In genomic region chr6:139588409-139588808, GRCm38 (mm10) we compare ENCODE assay signal across 11 mouse cellular contexts. TPM values are rescaled to one million over a fixed set of nuclear protein-coding genes. Genes with fewer than 3 reads are reported as not detected.
DNase-seq lines count a peak whose midpoint lies in the region; ATAC-seq lines count a peak whose summit lies in the region.
"Had no signal": no experiment of that assay in that cellular context is flagged by ENCODE, and none has a peak within 500 bp of the region (broad histone marks: within the 10 kb centered on the region; RNA-seq: fewer than 3 reads in every experiment).

No protein-coding gene starts in this region.

- DNase-seq in hindbrain, embryonic 10.5 days (ENCODE audit: low spot score) = peak; percentile 16
- no peak for DNase-seq in hindbrain, embryonic 14.5 days (ENCODE audit: low spot score)
- DNase-seq in kidney, postnatal 14 days = peak; percentile 81
- no peak for DNase-seq in gastrocnemius, adult 8-10 months (ENCODE audit: low spot score in 2 of 2)
- DNase-seq in gastrocnemius, postnatal 25 days = no peak
- DNase-seq in frontal cortex, postnatal 10 days (ENCODE audit: low spot score in 2 of 2) = no peak
- DNase-seq: left cerebral cortex, postnatal 4 days; thymus, adult 2 months had no signal

- no peak overlapping the region for H3K9ac ChIP-seq in hindbrain, embryonic 14.5 days
- H3K9ac ChIP-seq in embryonic facial prominence, embryonic 12.5 days = no peak overlapping the region
- no peak overlapping the region for H3K9ac ChIP-seq in midbrain, embryonic 12.5 days (replicated peaks)

- 49% methylated on average over 15 of the region's 15 CpGs for WGBS in hindbrain, embryonic 10.5 days
- WGBS in hindbrain, embryonic 14.5 days = 40% methylated on average over 15 of the region's 15 CpGs
- WGBS in embryonic facial prominence, embryonic 12.5 days = 19% methylated on average over 15 of the region's 15 CpGs
- 45% methylated on average over 15 of the region's 15 CpGs for WGBS in midbrain, embryonic 12.5 days

- H3K27me3 ChIP-seq in hindbrain, embryonic 10.5 days (ENCODE audit: insufficient read depth, poor library complexity, severe bottlenecking) = no peaks in the 10 kb centered on the region
- no peaks in the 10 kb centered on the region; the same call in 1 of the 2 replicates for H3K27me3 ChIP-seq in hindbrain, embryonic 14.5 days (ENCODE audit: control insufficient read depth, insufficient read depth, low read length)
- no peaks in the 10 kb centered on the region for H3K27me3 ChIP-seq in embryonic facial prominence, embryonic 12.5 days
- no peaks in the 10 kb centered on the region for H3K27me3 ChIP-seq in midbrain, embryonic 12.5 days

- H3K4me3 ChIP-seq in hindbrain, embryonic 10.5 days = no peak overlapping the region
- no peak overlapping the region for H3K4me3 ChIP-seq in hindbrain, embryonic 14.5 days (replicated peaks; ENCODE audit: low read length)
- no peak overlapping the region for H3K4me3 ChIP-seq in embryonic facial prominence, embryonic 12.5 days
- H3K4me3 ChIP-seq in midbrain, embryonic 12.5 days = no peak overlapping the region

- ATAC-seq in hindbrain, embryonic 14.5 days (ENCODE audit: low FRiP score) = no peak
- no peak for ATAC-seq in embryonic facial prominence, embryonic 12.5 days (ENCODE audit: insufficient number of reproducible peaks, insufficient read depth, low FRiP score, low TSS enrichment)
- ATAC-seq in midbrain, embryonic 12.5 days (ENCODE audit: low FRiP score, low read depth) = peak; percentile 59
- ATAC-seq: inflammation-experienced regulatory T-cells, adult 6 months had no signal

- no peaks in the 10 kb centered on the region for H3K36me3 ChIP-seq in hindbrain, embryonic 10.5 days
- H3K36me3 ChIP-seq in hindbrain, embryonic 14.5 days (replicated peaks; ENCODE audit: control insufficient read depth, insufficient read depth) = no peaks in the 10 kb centered on the region
- no peaks in the 10 kb centered on the region for H3K36me3 ChIP-seq in embryonic facial prominence, embryonic 12.5 days
- H3K36me3 ChIP-seq in midbrain, embryonic 12.5 days = no peaks in the 10 kb centered on the region

- no peaks in the 10 kb centered on the region for H3K9me3 ChIP-seq in hindbrain, embryonic 10.5 days
- no peaks in the 10 kb centered on the region for H3K9me3 ChIP-seq in hindbrain, embryonic 14.5 days (ENCODE audit: control insufficient read depth, low read length)
- no peaks in the 10 kb centered on the region for H3K9me3 ChIP-seq in embryonic facial prominence, embryonic 12.5 days
- H3K9me3 ChIP-seq in midbrain, embryonic 12.5 days = no peaks in the 10 kb centered on the region

- H3K4me2 ChIP-seq in hindbrain, embryonic 14.5 days (replicated peaks) = no peak overlapping the region
- H3K4me2 ChIP-seq in embryonic facial prominence, embryonic 12.5 days (replicated peaks) = peak overlapping the region; percentile 28; the same call in 1 of the 2 replicates
- H3K4me2 ChIP-seq in midbrain, embryonic 12.5 days (replicated peaks) = no peak overlapping the region

- peaks cover 21% of the 10 kb centered on the region; the same call in 1 of the 2 replicates for H3K4me1 ChIP-seq in hindbrain, embryonic 10.5 days (replicated peaks)
- H3K4me1 ChIP-seq in hindbrain, embryonic 14.5 days (replicated peaks; ENCODE audit: control insufficient read depth, insufficient read depth, low read length) = 0 out of 2 replicates have a peak, but pooled peaks cover 4% of the 10 kb centered on the region
- H3K4me1 ChIP-seq in embryonic facial prominence, embryonic 12.5 days = peaks cover 2% of the 10 kb centered on the region
- H3K4me1 ChIP-seq in midbrain, embryonic 12.5 days = 0 out of 2 replicates have a peak, but pooled peaks cover 4% of the 10 kb centered on the region

- no peak overlapping the region for H3K27ac ChIP-seq in hindbrain, embryonic 10.5 days
- H3K27ac ChIP-seq in hindbrain, embryonic 14.5 days = no peak overlapping the region
- H3K27ac ChIP-seq in embryonic facial prominence, embryonic 12.5 days = no peak overlapping the region
- no peak overlapping the region for H3K27ac ChIP-seq in midbrain, embryonic 12.5 days (replicated peaks)

RNA-seq across cellular contexts. Expression of gene Pik3c2g, which starts 1.4 kb away (rescaled TPM):
- polyA plus RNA-seq in hindbrain, embryonic 10.5 days (2016; fragmentation: Nextera tagmentation; extraction: Ambion mirVana) = 0.20 and 0.33 TPM in 2 replicates
- 0.21 and 0.26 TPM in 2 replicates for polyA plus RNA-seq in hindbrain, embryonic 14.5 days (2014; fragmentation: Nextera tagmentation; extraction: Ambion mirVana)
- polyA plus RNA-seq in embryonic facial prominence, embryonic 12.5 days (2016; fragmentation: Nextera tagmentation; extraction: Ambion mirVana) = 0.65 and 0.71 TPM in 2 replicates
- 0.38 and 0.54 TPM in 2 replicates for polyA plus RNA-seq in midbrain, embryonic 12.5 days (2016; fragmentation: Nextera tagmentation; extraction: Ambion mirVana)
- total RNA-seq in gastrocnemius, adult 8-10 months (2022) = not detected
- not detected for total RNA-seq in gastrocnemius, postnatal 25 days (2021)
- polyA plus RNA-seq: thymus, adult 2 months had no signal

Comparison
In these comparisons a context has a peak if more than half of its experiments do, and no peak if none do; other contexts are left out.
1. DNase-seq: peak in hindbrain, embryonic 10.5 days (single experiment) and kidney, postnatal 14 days (single experiment); none in hindbrain, embryonic 14.5 days (single experiment), gastrocnemius, adult 8-10 months (0 of 2), gastrocnemius, postnatal 25 days (single experiment) and frontal cortex, postnatal 10 days (0 of 2).